Mouse (Mus musculus) hematopoietic stem cell, adult 5-6 weeks (primary cell): ENCODE measurements around the gene Rhox7b. TPM values are rescaled to one million over a fixed set of nuclear protein-coding genes. Genes with fewer than 3 reads are reported as not detected.
"Not testable (repeated sequence)": the region's sequence is repeated elsewhere in the genome, so short reads cannot be mapped to it uniquely, and the experiment has no call there.

Experiments
- ATAC-seq, 2 experiments: fragments of 125-278 bp in 1 of 2; replicated peaks in 1 of 2; 2 replicates each; pipeline ENCODE4 v1.8.0; 2016 to 2017; ENCODE audit warnings: inconsistent platforms in 2 of 2, mild to moderate bottlenecking in 2 of 2, moderate number of reproducible peaks in 2 of 2, low read depth in 1 of 2, moderate TSS enrichment in 1 of 2; ENCODE audit not compliant: low FRiP score in 2 of 2, poor library complexity in 2 of 2, severe bottlenecking in 2 of 2, insufficient read depth in 1 of 2, low TSS enrichment in 1 of 2
- total RNA-seq: library from RNA; stranded (forward); fragments of 172-1452, 232-1000 nt; gene quantifications from 2 replicates; pipeline ENCODE4 v1.2.3, GENCODE M21; 2017

The Rhox7b gene
- total RNA-seq, result not detected in 2 replicates

DNA sequence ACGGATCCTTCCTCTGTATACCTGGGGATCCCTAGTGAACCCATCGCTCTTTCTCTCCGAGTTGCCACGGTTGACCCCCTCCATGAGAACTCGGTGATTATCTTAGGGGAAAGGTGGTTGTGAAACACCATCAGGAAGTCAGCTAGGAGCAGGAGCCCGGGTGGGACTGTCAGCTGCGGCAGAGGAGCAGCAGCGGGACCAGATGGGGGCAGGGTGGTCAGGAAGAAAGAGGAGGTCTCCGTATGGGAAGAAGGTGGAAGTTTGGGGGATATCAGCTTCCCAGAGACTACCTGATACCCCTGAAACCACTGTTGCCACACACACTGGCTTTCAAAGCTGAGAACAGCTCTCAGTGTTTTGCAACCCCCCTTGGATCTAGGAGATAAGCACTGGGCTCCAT lies at the start of gene Rhox7b:
Gene Rhox7b, minus strand, starts transcription at position 101 of the 400 bp plus-strand sequence.
- not testable (repeated sequence) for ATAC-seq

DNA sequence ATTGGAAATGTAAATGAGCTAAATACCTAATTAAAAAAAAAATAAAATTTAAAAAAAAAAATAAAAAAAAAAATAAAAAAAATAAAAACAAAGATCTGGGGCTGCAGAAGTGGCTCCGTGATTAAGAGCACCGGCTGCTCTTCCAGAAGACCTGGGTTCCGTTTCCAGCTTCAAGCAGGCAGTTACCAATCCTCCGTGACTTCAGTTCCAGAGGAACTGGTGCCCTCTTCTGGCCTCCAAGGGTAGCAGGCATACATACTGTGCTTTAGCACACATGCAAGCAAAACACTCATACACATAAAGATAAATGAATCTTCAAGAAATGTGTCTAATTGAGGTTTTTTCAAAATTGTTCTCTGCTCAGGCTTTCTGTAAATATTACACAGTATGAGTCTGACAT lies 19.3 kb upstream of the Rhox7b start:
- no peak for ATAC-seq

DNA sequence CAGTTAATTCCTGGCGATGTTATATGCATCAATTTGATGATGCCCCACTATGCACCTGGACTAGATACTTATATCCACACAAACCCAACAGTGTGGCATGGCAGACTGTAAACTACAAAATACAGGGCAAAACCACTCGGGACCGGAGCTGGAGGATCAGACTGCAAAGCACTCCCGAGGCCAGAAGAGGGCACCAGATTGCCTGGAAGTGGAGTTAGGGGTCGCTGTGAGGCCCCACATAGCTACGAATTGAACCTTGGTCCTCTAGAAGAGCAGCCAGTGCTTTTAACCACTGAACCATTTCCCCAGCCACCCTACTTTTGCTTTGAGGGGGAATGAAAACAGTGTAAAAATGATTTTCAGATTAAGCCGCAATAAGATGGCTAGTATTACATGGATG lies 11.5 kb upstream of the Rhox7b start:
- ATAC-seq, result no peak

DNA sequence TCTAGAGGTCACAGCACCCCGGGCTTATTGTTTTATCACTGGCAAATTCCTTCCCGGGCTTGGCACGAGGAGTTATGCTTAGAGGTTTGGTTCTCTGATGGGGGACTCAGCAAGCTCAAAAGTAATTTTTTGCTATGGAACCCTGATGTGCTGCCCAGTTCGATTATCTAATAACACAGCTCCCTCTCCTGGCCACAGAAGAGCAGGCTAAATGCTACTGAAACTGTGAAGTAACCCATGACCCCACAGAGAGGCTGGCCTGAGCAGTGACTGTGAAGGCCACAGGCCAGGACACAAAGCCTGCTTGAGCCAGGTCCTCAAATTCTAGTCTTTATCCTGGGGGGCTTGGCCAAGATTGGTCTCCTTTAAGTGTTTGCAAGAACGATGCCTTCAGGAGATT lies 6.7 kb upstream of the Rhox7b start:
- ATAC-seq, result no peak

DNA sequence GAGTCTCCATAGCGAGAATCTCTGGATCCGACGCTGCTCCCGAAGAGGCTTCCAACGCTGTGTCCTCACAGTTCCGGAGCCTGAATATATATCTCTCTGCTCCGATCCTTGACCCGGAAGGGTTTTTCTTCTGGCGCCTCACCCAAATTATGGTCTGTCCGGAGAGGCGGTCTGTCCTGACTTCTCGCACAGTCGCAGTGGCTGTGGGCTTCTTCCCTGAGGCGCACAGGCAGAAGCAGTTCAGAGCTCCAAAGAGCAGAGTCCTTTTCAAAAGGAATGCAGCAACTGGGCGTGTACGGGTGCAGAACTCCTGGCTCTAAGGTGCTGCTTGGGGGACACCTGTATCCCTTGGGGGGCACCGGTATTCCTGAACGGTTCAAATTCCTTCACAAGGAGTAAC lies 4.6 kb upstream of the Rhox7b start, which contains the start of gene Rhox9:
Gene Rhox9, minus strand, starts transcription at position 101 of the 400 bp plus-strand sequence.
- ATAC-seq, result not testable (repeated sequence)

DNA sequence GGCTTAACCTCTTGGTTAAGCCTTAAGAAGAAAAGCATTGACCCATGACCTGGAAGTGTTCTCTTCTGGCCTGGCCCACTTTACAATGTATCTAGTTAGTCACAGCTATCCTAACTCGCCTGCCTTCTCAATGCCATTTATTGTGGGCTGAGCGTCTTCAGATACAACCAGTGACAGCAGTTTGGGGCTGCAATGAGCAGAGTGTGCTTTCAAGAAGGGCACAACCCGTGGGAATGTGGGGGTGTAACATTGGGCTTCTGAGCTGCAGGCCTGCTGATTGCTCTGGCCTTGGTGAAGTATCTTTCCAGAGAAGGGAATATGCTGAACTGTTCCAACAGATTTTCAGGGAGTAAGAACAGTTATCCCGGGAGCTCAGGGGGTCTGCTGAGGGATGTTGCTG lies 18.2 kb downstream of the Rhox7b start, which contains the start of gene Rhox8:
Gene Rhox8, minus strand, starts transcription at position 101 of the 400 bp plus-strand sequence.
- ATAC-seq, result no peak

DNA sequence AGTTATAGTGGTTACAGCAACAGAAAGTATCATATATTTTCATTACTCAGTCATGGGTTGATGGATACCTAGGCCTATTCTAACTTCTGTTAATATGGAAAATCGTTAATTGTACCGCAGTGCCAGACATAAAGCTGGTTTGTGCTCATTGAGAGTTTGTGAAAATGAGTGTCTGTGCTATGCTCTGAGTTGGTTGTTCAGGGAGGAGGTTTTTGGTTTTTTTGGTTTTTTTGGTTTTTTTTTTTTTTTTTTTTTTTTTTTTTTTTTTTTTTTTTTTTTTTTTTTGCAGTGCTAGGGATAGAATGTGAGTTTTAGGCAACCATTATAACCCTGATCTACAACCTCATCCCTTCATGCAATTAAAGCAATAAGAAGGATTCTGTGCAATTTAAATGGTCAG lies 25.4 kb downstream of the Rhox7b start:
- ATAC-seq, result no peak

Other genes starting within 250 kb of the Rhox7b start
- not detected in 2 replicates for gene Rhox4g, start 245.9 kb downstream of the Rhox7b start, total RNA-seq
- not detected in 2 replicates for gene Rhox3h, start 228.5 kb downstream of the Rhox7b start, total RNA-seq
- gene Rhox2h, start 224.0 kb downstream of the Rhox7b start, total RNA-seq, result not detected in 2 replicates
- not detected in 2 replicates for gene Rhox5, start 92.4 kb downstream of the Rhox7b start, total RNA-seq
- gene Rhox6, start 70.3 kb downstream of the Rhox7b start, total RNA-seq, result not detected in 2 replicates
- gene Rhox7a, start 65.5 kb downstream of the Rhox7b start, total RNA-seq, result not detected in 2 replicates
- gene Rhox8, start 18.3 kb downstream of the Rhox7b start, total RNA-seq, result not detected in 2 replicates
- gene Rhox9, start 4.5 kb upstream of the Rhox7b start, total RNA-seq, result not detected in 2 replicates
- gene Btg1-ps1, start 121.6 kb upstream of the Rhox7b start, total RNA-seq, result not detected in 2 replicates
- not detected in 2 replicates for gene Btg1-ps2, start 145.9 kb upstream of the Rhox7b start, total RNA-seq
- not detected in 2 replicates for gene Rhox10, start 169.2 kb upstream of the Rhox7b start, total RNA-seq
- not detected in 2 replicates for gene Rhox11, start 187.9 kb upstream of the Rhox7b start, total RNA-seq
- gene Rhox12, start 213.7 kb upstream of the Rhox7b start, total RNA-seq, result not detected in 2 replicates
- not detected in 2 replicates for gene Rhox13, start 224.0 kb upstream of the Rhox7b start, total RNA-seq